ENCODE assay signal across 8 mouse cellular contexts in the genomic region with DNA sequence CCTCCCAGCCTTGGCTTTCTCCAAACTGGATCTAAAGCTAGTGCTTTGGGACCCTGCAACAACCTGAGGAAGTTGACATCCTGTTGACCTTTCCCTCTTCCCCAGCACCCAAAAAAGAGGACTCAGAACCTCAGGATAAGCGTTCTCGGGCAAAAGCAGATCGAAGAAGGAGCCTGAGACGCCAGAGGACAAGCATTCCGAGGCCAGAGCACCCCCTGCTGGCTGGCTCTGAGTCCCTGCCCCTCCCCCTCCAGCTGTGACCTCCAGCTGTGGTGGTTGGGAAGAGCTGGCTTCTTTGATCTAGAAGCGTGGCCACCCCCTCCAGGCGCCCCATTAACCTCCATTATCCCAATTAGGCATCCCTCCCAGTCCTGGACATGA. TPM values are rescaled to one million over a fixed set of nuclear protein-coding genes. Genes with fewer than 3 reads are reported as not detected.
DNase-seq lines count a peak whose midpoint lies in the region; ATAC-seq and TF ChIP-seq lines count a peak whose summit lies in the region.

No protein-coding gene starts in this region.

- no peak for TF ChIP-seq POLR2A in liver, adult 2 months (IDR thresholded peaks at IDR 0.05; ENCODE audit: extremely low read depth, insufficient read depth, low read length)

- DNase-seq in layer of hippocampus, adult 11-12 months (ENCODE audit: low spot score): peak; percentile 88
- DNase-seq in layer of hippocampus, adult 9-10 months (ENCODE audit: low spot score): no peak
- DNase-seq in heart, adult 9 months (ENCODE audit: low spot score in 2 of 2): peak; percentile 83 to 89
- DNase-seq in liver, adult 2 months (ENCODE audit: extremely low read depth, low read depth, low spot score): peak; percentile 70
- peak; percentile 73 to 75 for DNase-seq in spleen, postnatal 36 days (ENCODE audit: low spot score in 2 of 2)

- H3K4me1 ChIP-seq in embryonic facial prominence, embryonic 15.5 days: peaks cover 16% of the 10 kb centered on the region
- H3K4me1 ChIP-seq in kidney, embryonic 14.5 days (ENCODE audit: control insufficient read depth, insufficient read depth, low read length): peaks cover 24% of the 10 kb centered on the region
- peaks cover 7% of the 10 kb centered on the region; the same call in 1 of the 2 replicates for H3K4me1 ChIP-seq in liver, adult 2 months (ENCODE audit: control insufficient read depth, insufficient read depth, low read length)

- peak overlapping the region; percentile 93 for H3K4me2 ChIP-seq in embryonic facial prominence, embryonic 15.5 days (replicated peaks)
- peak overlapping the region; percentile 87 for H3K4me2 ChIP-seq in kidney, embryonic 14.5 days (replicated peaks; ENCODE audit: low read depth, low read length)

- H3K36me3 ChIP-seq in embryonic facial prominence, embryonic 15.5 days: no peaks in the 10 kb centered on the region
- no peaks in the 10 kb centered on the region for H3K36me3 ChIP-seq in kidney, embryonic 14.5 days (ENCODE audit: control insufficient read depth, insufficient read depth, low read length)
- H3K36me3 ChIP-seq in liver, adult 2 months (ENCODE audit: control insufficient read depth, insufficient read depth, low read length): no peaks in the 10 kb centered on the region

- H3K9me3 ChIP-seq in embryonic facial prominence, embryonic 15.5 days (replicated peaks): no peaks in the 10 kb centered on the region
- no peaks in the 10 kb centered on the region for H3K9me3 ChIP-seq in kidney, embryonic 14.5 days (ENCODE audit: control insufficient read depth, low read length)

- peak; percentile 96 for TF ChIP-seq CTCF in liver, adult 2 months (IDR thresholded peaks at IDR 0.05; ENCODE audit: low read depth, low read length)

- 0% methylated on average over 7 of the region's 7 CpGs for WGBS in embryonic facial prominence, embryonic 15.5 days
- WGBS in kidney, embryonic 14.5 days: under 1% methylated on average over 7 of the region's 7 CpGs
- 1% methylated on average over 7 of the region's 7 CpGs for WGBS in liver, adult 2 months

- peak overlapping the region; percentile 90 for H3K27ac ChIP-seq in embryonic facial prominence, embryonic 15.5 days (replicated peaks)
- H3K27ac ChIP-seq in kidney, embryonic 14.5 days (ENCODE audit: low read depth, low read length): peak overlapping the region; percentile 76; the same call in 1 of the 2 replicates
- H3K27ac ChIP-seq in liver, adult 2 months (replicated peaks; ENCODE audit: insufficient read depth, low read depth, low read length): peak overlapping the region; percentile 82

- H3K4me3 ChIP-seq in embryonic facial prominence, embryonic 15.5 days (replicated peaks): peak overlapping the region; percentile 59
- peak overlapping the region; percentile 47 for H3K4me3 ChIP-seq in kidney, embryonic 14.5 days (ENCODE audit: low read length)
- H3K4me3 ChIP-seq in liver, adult 2 months (ENCODE audit: insufficient read depth, low read depth, low read length): peak overlapping the region; percentile 77

- ATAC-seq in embryonic facial prominence, embryonic 15.5 days (ENCODE audit: insufficient number of reproducible peaks, low FRiP score, low TSS enrichment, low read depth): peak; percentile 63
- peak; percentile 73 for ATAC-seq in kidney, embryonic 14.5 days (ENCODE audit: low FRiP score, low TSS enrichment)
- peak; percentile 78 for ATAC-seq in monocyte, adult 5-6 weeks (replicated peaks; ENCODE audit: insufficient number of reproducible peaks, low FRiP score, low TSS enrichment, poor library complexity, severe bottlenecking)

- H3K9ac ChIP-seq in embryonic facial prominence, embryonic 15.5 days: peak overlapping the region; percentile 59
- peak overlapping the region; percentile 67 for H3K9ac ChIP-seq in kidney, embryonic 14.5 days (ENCODE audit: low read depth, low read length)
- peak overlapping the region; percentile 89 for H3K9ac ChIP-seq in liver, adult 2 months (ENCODE audit: low read depth, low read length)

- H3K27me3 ChIP-seq in embryonic facial prominence, embryonic 15.5 days: no peaks in the 10 kb centered on the region
- H3K27me3 ChIP-seq in kidney, embryonic 14.5 days (ENCODE audit: control insufficient read depth, insufficient read depth, low read length): no peaks in the 10 kb centered on the region
- H3K27me3 ChIP-seq in liver, adult 2 months (ENCODE audit: control insufficient read depth, insufficient read depth, low read length): no peaks in the 10 kb centered on the region

- no peaks in the 10 kb centered on the region for H3K79me2 ChIP-seq in liver, adult 2 months (ENCODE audit: control insufficient read depth, insufficient read depth, low read length)

RNA-seq across cellular contexts. Expression of a gene that starts 10.2 kb away (rescaled TPM):
- 35.4 and 35.8 TPM in 2 replicates for polyA plus RNA-seq in embryonic facial prominence, embryonic 15.5 days (2015; fragmentation: Nextera tagmentation; extraction: Ambion mirVana)
- 1.0 and 2.0 TPM in 2 replicates for polyA plus RNA-seq in kidney, embryonic 14.5 days (2014; fragmentation: Nextera tagmentation; extraction: Ambion mirVana)
- not detected in 2 replicates for total RNA-seq in liver, adult 2 months (2014; rRNA removed)
- not detected in 2 replicates for polyA plus RNA-seq in liver, adult 2 months (2012; rRNA removed)
- total RNA-seq in monocyte, adult 5-6 weeks (2017): not detected in 3 replicates

RNA-seq across cellular contexts. Expression of a gene that starts 26.6 kb away (rescaled TPM):
- 61.2 and 63.0 TPM in 2 replicates for polyA plus RNA-seq in embryonic facial prominence, embryonic 15.5 days (2015; fragmentation: Nextera tagmentation; extraction: Ambion mirVana)
- polyA plus RNA-seq in kidney, embryonic 14.5 days (2014; fragmentation: Nextera tagmentation; extraction: Ambion mirVana): 73.3 and 84.7 TPM in 2 replicates
- total RNA-seq in liver, adult 2 months (2014; rRNA removed): 4.0 and 8.3 TPM in 2 replicates
- 18.9 and 24.0 TPM in 2 replicates for polyA plus RNA-seq in liver, adult 2 months (2012; rRNA removed)
- total RNA-seq in monocyte, adult 5-6 weeks (2017): 16.5 to 50.9 TPM (median 46.2 TPM) in 3 replicates

RNA-seq across cellular contexts. Expression of a gene that starts 28.8 kb away (rescaled TPM):
- 10.0 and 11.8 TPM in 2 replicates for polyA plus RNA-seq in embryonic facial prominence, embryonic 15.5 days (2015; fragmentation: Nextera tagmentation; extraction: Ambion mirVana)
- polyA plus RNA-seq in kidney, embryonic 14.5 days (2014; fragmentation: Nextera tagmentation; extraction: Ambion mirVana): 16.5 and 16.8 TPM in 2 replicates
- total RNA-seq in liver, adult 2 months (2014; rRNA removed): 16.7 and 18.2 TPM in 2 replicates
- 7.3 and 7.6 TPM in 2 replicates for polyA plus RNA-seq in liver, adult 2 months (2012; rRNA removed)
- total RNA-seq in monocyte, adult 5-6 weeks (2017): 66.1 to 99.7 TPM (median 74.8 TPM) in 3 replicates

RNA-seq across cellular contexts. Expression of a gene that starts 45.6 kb away (rescaled TPM):
- polyA plus RNA-seq in embryonic facial prominence, embryonic 15.5 days (2015; fragmentation: Nextera tagmentation; extraction: Ambion mirVana): 95.6 and 99.4 TPM in 2 replicates
- 117 and 129 TPM in 2 replicates for polyA plus RNA-seq in kidney, embryonic 14.5 days (2014; fragmentation: Nextera tagmentation; extraction: Ambion mirVana)
- 25.5 and 27.6 TPM in 2 replicates for total RNA-seq in liver, adult 2 months (2014; rRNA removed)
- 32.0 and 32.3 TPM in 2 replicates for polyA plus RNA-seq in liver, adult 2 months (2012; rRNA removed)
- 20.0 to 37.9 TPM (median 27.2 TPM) in 3 replicates for total RNA-seq in monocyte, adult 5-6 weeks (2017)

RNA-seq across cellular contexts. Expression of a gene that starts 51.2 kb away (rescaled TPM):
- 398 and 407 TPM in 2 replicates for polyA plus RNA-seq in embryonic facial prominence, embryonic 15.5 days (2015; fragmentation: Nextera tagmentation; extraction: Ambion mirVana)
- polyA plus RNA-seq in kidney, embryonic 14.5 days (2014; fragmentation: Nextera tagmentation; extraction: Ambion mirVana): 481 and 576 TPM in 2 replicates
- total RNA-seq in liver, adult 2 months (2014; rRNA removed): 137 and 195 TPM in 2 replicates
- polyA plus RNA-seq in liver, adult 2 months (2012; rRNA removed): 44.6 and 45.2 TPM in 2 replicates
- total RNA-seq in monocyte, adult 5-6 weeks (2017): 576 to 776 TPM (median 626 TPM) in 3 replicates

Comparison
In these comparisons a context has a peak if more than half of its experiments do, and no peak if none do; other contexts are left out.
1. RNA of a gene that starts 10.2 kb away (polyA plus RNA-seq): 35.4 to 35.8 TPM in embryonic facial prominence, embryonic 15.5 days; 1.0 to 2.0 TPM in kidney, embryonic 14.5 days and not detected in liver, adult 2 months; every median in the first group is over 10 times any median in the second.
2. Peak in every context shown above with its lines, with median percentiles within 50 percentile points of each other: ATAC-seq, H3K27ac ChIP-seq, H3K4me3 ChIP-seq and H3K9ac ChIP-seq.